Mouse (Mus musculus): ENCODE measurements around the gene Rab39. TPM values are rescaled to one million over a fixed set of nuclear protein-coding genes. Genes with fewer than 3 reads are reported as not detected.

The Rab39 gene
- polyA plus RNA-seq, 1 experiment from 2014 or later = 4.2 TPM

GRCm38 (mm10) chr9:53676921-53677320, 29.1 kb downstream of the Rab39 start:
- no peaks in the 10 kb centered on the region for H3K4me1 ChIP-seq
- H3K4me3 ChIP-seq = no peak overlapping the region
- ATAC-seq = no peak
- no peak overlapping the region for H3K27ac ChIP-seq
- H3K9me3 ChIP-seq (replicated peaks) = peaks cover 6% of the 10 kb centered on the region
- H3K9ac ChIP-seq = no peak overlapping the region
- 72% methylated on average over 4 of the region's 4 CpGs for WGBS
- no peaks in the 10 kb centered on the region for H3K36me3 ChIP-seq (ENCODE audit: poor library complexity, severe bottlenecking)
- no peak overlapping the region for H3K4me2 ChIP-seq
- H3K27me3 ChIP-seq = no peaks in the 10 kb centered on the region

GRCm38 (mm10) chr9:53673571-53673970, 32.5 kb downstream of the Rab39 start:
- H3K27ac ChIP-seq = no peak overlapping the region
- H3K27me3 ChIP-seq = no peaks in the 10 kb centered on the region
- no peak overlapping the region for H3K4me2 ChIP-seq
- H3K4me3 ChIP-seq = no peak overlapping the region
- WGBS = 16% methylated on average over 3 of the region's 3 CpGs
- no peaks in the 10 kb centered on the region for H3K4me1 ChIP-seq
- H3K9me3 ChIP-seq (replicated peaks) = peaks cover 6% of the 10 kb centered on the region
- H3K36me3 ChIP-seq (ENCODE audit: poor library complexity, severe bottlenecking) = no peaks in the 10 kb centered on the region
- H3K9ac ChIP-seq = no peak overlapping the region
- no peak for ATAC-seq

GRCm38 (mm10) chr9:53669680-53670219, 36.3 kb downstream of the Rab39 start, which contains the start of gene Cul5:
TSS of gene Cul5 (minus strand) at chr9:53670014.
- Histone ChIP-seq H3K27ac (no peak within 1 kb of the TSS), H3K4me1 (peaks cover 16% of the 10 kb centered on the region), H3K9me3 (replicated peaks) (no peaks in the 10 kb centered on the region), H3K36me3 (ENCODE audit: poor library complexity, severe bottlenecking) (no peaks in the 10 kb centered on the region), H3K4me3 (no peak within 1 kb of the TSS), H3K9ac (no peak within 1 kb of the TSS), H3K27me3 (no peaks in the 10 kb centered on the region), H3K4me2 (no peak within 1 kb of the TSS)
- WGBS = 56% methylated on average over 5 of the region's 5 CpGs
- ATAC-seq = no peak

DNA sequence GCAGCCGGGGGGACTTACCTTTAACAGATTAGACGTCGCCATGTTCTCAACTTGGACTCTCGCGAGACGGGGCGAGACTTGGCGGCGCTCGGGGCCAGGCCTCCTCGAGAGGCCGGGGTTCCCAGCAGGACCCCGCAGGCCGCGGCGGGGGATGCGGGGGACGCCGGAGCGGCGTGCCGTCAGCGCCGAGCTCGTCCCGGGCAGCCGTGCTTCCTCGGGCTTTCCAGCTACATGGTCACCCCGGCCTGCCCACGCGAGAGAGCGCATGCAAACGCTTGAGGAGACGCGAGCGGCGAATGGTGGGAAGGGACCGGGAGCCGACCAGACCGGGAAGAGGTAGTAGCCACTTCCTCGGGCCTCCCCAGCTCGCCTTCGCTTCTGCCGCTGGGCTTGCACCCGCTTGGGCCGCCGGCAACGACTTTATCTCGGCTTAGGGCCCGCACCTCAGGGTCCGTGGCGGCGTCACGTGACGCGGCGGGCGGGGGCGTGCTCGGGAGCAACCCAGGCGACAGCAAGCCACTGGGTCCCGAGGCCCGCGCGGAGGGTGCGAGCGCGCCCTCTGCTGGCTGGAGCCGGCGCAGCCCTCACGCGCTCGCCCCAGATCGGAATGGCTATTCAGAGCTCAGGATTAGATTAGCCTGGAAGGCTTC, 38.9 kb downstream of the Rab39 start:
- H3K9ac ChIP-seq = peak overlapping the region; percentile 97
- H3K4me2 ChIP-seq = peak overlapping the region; percentile 86
- WGBS = under 1% methylated on average over 63 of the region's 74 CpGs
- H3K4me1 ChIP-seq = peaks cover 23% of the 10 kb centered on the region
- H3K4me3 ChIP-seq = peak overlapping the region; percentile 89
- H3K27ac ChIP-seq = peak overlapping the region; percentile 97
- H3K9me3 ChIP-seq (replicated peaks) = no peaks in the 10 kb centered on the region
- no peaks in the 10 kb centered on the region for H3K36me3 ChIP-seq (ENCODE audit: poor library complexity, severe bottlenecking)
- peak; percentile 98 for ATAC-seq
- no peaks in the 10 kb centered on the region for H3K27me3 ChIP-seq

- Histone ChIP-seq H3K4me3 (peak overlapping the region; percentile 89), H3K27ac (peak overlapping the region; percentile 97), H3K9me3 (replicated peaks) (no peaks in the 10 kb centered on the region), H3K27me3 (no peaks in the 10 kb centered on the region), H3K4me2 (peak overlapping the region; percentile 86), H3K36me3 (ENCODE audit: poor library complexity, severe bottlenecking) (no peaks in the 10 kb centered on the region), H3K4me1 (peaks cover 23% of the 10 kb centered on the region), H3K9ac (peak overlapping the region; percentile 97)
- WGBS = under 1% methylated on average over 28 of the region's 28 CpGs
- ATAC-seq = peak; percentile 66; the same call in 1 of the 2 replicates
These were observed 39.4 kb downstream of the Rab39 start for GRCm38 (mm10) chr9:53666665-53667019.

DNA sequence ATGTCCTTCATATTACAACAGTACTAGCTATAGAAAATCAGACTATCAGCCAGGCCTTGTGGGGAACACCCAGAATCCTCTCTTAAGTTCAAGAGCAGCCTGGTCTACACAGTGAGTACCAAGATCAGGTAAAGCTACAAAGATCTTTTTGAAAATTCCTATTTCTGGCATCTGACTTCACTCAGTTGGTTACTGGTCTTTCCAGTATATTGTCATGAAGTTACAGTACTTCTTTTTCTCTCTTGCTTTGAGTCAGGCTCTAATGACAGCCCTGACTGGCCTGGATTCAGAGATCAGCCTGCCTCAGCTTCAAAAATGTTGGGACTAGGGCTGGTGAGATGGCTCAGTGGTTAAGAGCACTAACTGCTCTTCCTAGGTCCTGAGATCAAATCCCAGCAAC, 40.6 kb downstream of the Rab39 start:
- Histone ChIP-seq H3K27me3 (no peaks in the 10 kb centered on the region), H3K4me2 (peak overlapping the region; percentile 86), H3K9me3 (replicated peaks) (no peaks in the 10 kb centered on the region), H3K27ac (no peak overlapping the region), H3K36me3 (ENCODE audit: poor library complexity, severe bottlenecking) (no peaks in the 10 kb centered on the region), H3K4me3 (peak overlapping the region; percentile 89), H3K4me1 (peaks cover 23% of the 10 kb centered on the region), H3K9ac (0 out of 2 replicates have a peak overlapping the region, but pooled peaks have one; percentile 3)
- no peak for ATAC-seq

DNA sequence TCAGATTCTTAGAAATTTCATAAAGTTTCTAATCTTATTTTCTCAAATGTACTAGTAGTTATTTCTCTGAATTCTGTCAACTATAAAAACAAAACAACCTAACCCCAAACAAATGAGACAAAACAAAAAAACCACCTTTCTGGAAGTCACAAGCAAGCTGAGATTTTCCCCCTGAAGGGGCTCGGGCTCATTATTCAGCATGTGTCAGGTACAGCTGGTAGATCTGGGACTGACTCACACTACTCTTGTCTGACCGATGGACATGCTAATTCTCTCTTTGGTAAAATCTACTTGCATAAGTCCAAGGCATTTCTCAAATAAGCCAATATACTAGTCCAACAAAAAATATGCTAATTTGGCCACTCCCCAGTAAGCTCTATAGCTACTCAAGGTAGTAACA, 41.2 kb downstream of the Rab39 start:
- 75% methylated on average over 2 of the region's 2 CpGs for WGBS
- no peak for ATAC-seq
- H3K9ac ChIP-seq = no peak overlapping the region

GRCm38 (mm10) chr9:53634796-53635195, 71.2 kb downstream of the Rab39 start:
- Histone ChIP-seq H3K9me3 (replicated peaks) (no peaks in the 10 kb centered on the region), H3K4me1 (no peaks in the 10 kb centered on the region), H3K36me3 (ENCODE audit: poor library complexity, severe bottlenecking) (peaks cover 66% of the 10 kb centered on the region), H3K4me3 (no peak overlapping the region), H3K9ac (no peak overlapping the region), H3K27me3 (no peaks in the 10 kb centered on the region), H3K27ac (no peak overlapping the region), H3K4me2 (no peak overlapping the region)
- 94% methylated on average over 6 of the region's 6 CpGs for WGBS
- ATAC-seq = no peak

More for the DNA sequence above, 41.2 kb downstream of the Rab39 start:
- no peaks in the 10 kb centered on the region for H3K36me3 ChIP-seq (ENCODE audit: poor library complexity, severe bottlenecking)
- H3K27me3 ChIP-seq = no peaks in the 10 kb centered on the region
- H3K4me1 ChIP-seq = peaks cover 23% of the 10 kb centered on the region
- no peak overlapping the region for H3K27ac ChIP-seq
- H3K4me2 ChIP-seq = peak overlapping the region; percentile 29; the same call in 1 of the 2 replicates
- no peaks in the 10 kb centered on the region for H3K9me3 ChIP-seq (replicated peaks)
- H3K4me3 ChIP-seq = no peak overlapping the region

Other genes starting within 250 kb of the Rab39 start
- gene Atm, start 169.5 kb downstream of the Rab39 start, polyA plus RNA-seq (2015; fragmentation: Nextera tagmentation; extraction: Ambion mirVana) = 16.1 and 19.5 TPM in 2 replicates
- gene Npat, start 169.2 kb downstream of the Rab39 start, polyA plus RNA-seq (2015; fragmentation: Nextera tagmentation; extraction: Ambion mirVana) = 13.6 and 16.7 TPM in 2 replicates
- gene Acat1, start 95.8 kb downstream of the Rab39 start, polyA plus RNA-seq (2015; fragmentation: Nextera tagmentation; extraction: Ambion mirVana) = 124 and 132 TPM in 2 replicates
- gene Cul5, start 36.2 kb downstream of the Rab39 start, polyA plus RNA-seq (2015; fragmentation: Nextera tagmentation; extraction: Ambion mirVana) = 42.6 and 44.2 TPM in 2 replicates
- gene Slc35f2, start 65.3 kb upstream of the Rab39 start, polyA plus RNA-seq (2015; fragmentation: Nextera tagmentation; extraction: Ambion mirVana) = 5.4 and 6.1 TPM in 2 replicates
- gene Sln, start 143.9 kb upstream of the Rab39 start, polyA plus RNA-seq (2015; fragmentation: Nextera tagmentation; extraction: Ambion mirVana) = 0.44 and 0.94 TPM in 2 replicates